Mouse (Mus musculus): ENCODE measurements at regions not wholly inside any gene's neighbourhood (a gene's known extent, or its start where the extent isn't known, plus 50 kb on each side); places are given as distances from the start of the nearest gene placed in this dataset.

DNA sequence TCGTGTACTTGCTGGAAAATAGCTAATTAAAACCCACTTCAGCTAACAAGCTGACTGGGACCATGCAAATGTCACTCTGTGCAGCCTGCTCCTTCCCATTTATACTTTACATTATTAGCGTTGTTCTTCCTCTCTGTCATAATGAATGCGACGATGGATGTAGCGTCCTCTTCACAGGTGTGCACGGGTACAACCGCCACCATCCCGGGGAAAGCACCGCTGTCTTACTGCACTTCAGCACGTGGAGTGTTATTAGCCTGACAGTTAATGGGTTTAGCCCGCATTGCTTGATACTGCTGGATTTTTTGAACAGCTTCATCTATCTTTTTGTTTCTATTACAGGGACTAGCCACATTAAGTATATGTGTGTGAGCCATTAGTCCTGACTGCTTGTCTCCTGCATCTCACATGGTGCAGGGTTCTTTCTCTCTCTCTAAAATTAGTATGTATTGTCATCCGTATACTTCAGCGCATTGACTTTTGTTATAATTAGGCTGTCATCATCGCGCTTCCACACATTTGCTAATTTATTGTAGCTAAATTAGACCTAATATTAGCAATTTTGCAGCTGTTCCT lies 383.0 kb downstream of the Rnf144b start:
- H3K4me1 ChIP-seq (ENCODE audit: control insufficient read depth, insufficient read depth, low read length), result peaks cover 2% of the 10 kb centered on the region; the same call in 1 of the 2 replicates
- no peak for TF ChIP-seq CTCF (IDR thresholded peaks at IDR 0.05; ENCODE audit: insufficient read depth, low read depth, low read length)
- TF ChIP-seq POLR2A (IDR thresholded peaks at IDR 0.05; ENCODE audit: insufficient read depth, low read depth, low read length), result no peak
- no peak overlapping the region for H3K4me3 ChIP-seq (ENCODE audit: insufficient read depth, low read depth, low read length)
- H3K27ac ChIP-seq (ENCODE audit: insufficient read depth, low read depth, low read length), result no peak overlapping the region
- WGBS, result 31% methylated on average over 15 of the region's 15 CpGs

DNA sequence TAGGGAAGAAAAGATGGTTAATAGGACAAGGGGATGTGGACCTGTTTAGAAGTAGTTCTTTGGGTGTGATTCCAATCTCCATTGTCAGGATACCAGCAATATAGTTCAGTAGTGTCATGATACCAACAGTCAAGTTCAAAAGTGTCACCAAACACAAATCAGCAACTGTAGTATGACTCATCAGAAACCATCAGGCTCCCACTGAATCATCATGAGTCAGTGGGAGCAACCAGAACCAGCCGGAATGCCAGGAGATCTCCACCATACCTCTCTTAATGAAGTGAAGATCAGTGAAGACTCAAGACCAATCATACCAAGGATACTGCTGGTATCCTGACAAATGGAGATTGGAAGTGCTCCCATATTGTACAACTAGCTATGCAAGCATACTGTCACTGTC lies 410.5 kb downstream of the Rnf144b start:
- Histone ChIP-seq H3K4me1 (ENCODE audit: control insufficient read depth, insufficient read depth, low read length) (no peaks in the 10 kb centered on the region), H3K27ac (ENCODE audit: insufficient read depth, low read depth, low read length) (no peak overlapping the region), H3K4me3 (ENCODE audit: insufficient read depth, low read depth, low read length) (no peak overlapping the region)
- TF ChIP-seq CTCF (IDR thresholded peaks at IDR 0.05; ENCODE audit: insufficient read depth, low read depth, low read length) (no peak), POLR2A (IDR thresholded peaks at IDR 0.05; ENCODE audit: insufficient read depth, low read depth, low read length) (no peak)
- WGBS, result 57% methylated on average over 1 of the region's 1 CpGs

DNA sequence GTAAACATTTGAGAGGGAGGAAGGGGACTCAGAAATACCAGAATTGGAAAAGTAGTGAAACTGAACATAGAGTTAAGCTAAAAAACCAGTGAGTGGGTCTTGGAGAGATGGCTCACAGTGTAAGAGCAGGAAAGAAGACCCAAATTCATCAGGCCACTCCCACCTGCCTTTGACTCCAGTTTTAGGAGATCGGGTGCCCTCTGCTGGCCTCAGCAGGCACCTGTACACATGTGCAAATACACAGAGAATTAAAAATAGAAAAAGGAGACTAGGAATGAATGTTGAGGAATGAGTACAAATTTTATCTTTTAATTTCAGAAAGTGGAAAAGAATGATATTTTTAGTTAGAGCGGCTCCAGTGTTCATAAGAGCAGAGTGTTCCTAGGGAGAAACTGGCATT lies 414.7 kb downstream of the Rnf144b start:
- Histone ChIP-seq H3K4me3 (ENCODE audit: insufficient read depth, low read depth, low read length) (no peak overlapping the region), H3K4me1 (ENCODE audit: control insufficient read depth, insufficient read depth, low read length) (no peaks in the 10 kb centered on the region), H3K27ac (ENCODE audit: insufficient read depth, low read depth, low read length) (no peak overlapping the region)
- WGBS, result 93% methylated on average over 2 of the region's 2 CpGs
- TF ChIP-seq CTCF (IDR thresholded peaks at IDR 0.05; ENCODE audit: insufficient read depth, low read depth, low read length) (no peak), POLR2A (IDR thresholded peaks at IDR 0.05; ENCODE audit: insufficient read depth, low read depth, low read length) (no peak)

DNA sequence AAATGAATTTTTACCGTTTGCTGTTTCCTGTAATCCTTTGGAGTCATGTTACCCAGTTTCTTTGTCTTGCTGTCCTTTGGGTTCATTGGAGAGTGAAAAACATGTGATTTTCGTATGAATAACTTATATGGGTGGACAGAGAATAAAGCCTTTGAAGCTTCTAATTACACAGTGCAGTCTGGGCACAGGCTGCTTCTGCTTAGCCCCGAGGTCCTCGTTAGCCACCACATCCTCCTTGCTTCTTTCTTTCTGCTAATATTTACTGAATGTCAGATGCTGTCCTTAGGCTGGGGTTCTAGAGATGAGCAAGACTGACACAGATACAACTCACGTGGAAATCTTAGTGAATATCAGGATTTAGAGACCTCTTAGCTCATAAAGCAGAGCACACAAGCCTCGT lies 427.2 kb downstream of the Rnf144b start:
- H3K4me3 ChIP-seq (ENCODE audit: insufficient read depth, low read depth, low read length), result no peak overlapping the region
- 45% methylated on average over 6 of the region's 6 CpGs for WGBS
- H3K4me1 ChIP-seq (ENCODE audit: control insufficient read depth, insufficient read depth, low read length), result no peaks in the 10 kb centered on the region
- no peak for TF ChIP-seq CTCF (IDR thresholded peaks at IDR 0.05; ENCODE audit: insufficient read depth, low read depth, low read length)
- no peak for TF ChIP-seq POLR2A (IDR thresholded peaks at IDR 0.05; ENCODE audit: insufficient read depth, low read depth, low read length)
- no peak overlapping the region for H3K27ac ChIP-seq (ENCODE audit: insufficient read depth, low read depth, low read length)

DNA sequence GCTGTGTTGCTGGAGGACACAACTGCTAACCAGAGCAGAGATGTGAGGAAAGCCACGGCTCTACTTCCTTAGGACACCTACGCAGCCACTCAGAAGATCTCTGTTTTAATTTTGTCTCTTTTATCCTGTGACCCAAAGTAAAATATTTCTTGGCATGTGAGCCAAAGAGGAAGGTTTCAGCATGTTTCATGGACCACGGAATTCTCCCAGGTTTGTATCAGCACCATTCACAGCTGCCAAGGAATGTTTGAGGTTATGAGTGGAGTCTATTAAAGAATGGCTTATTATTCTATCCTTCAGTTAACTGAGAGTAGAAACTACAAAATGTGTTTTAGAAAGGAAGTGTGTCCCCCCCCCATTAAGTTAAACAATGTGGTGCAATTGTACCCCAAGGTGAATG lies 429.8 kb downstream of the Rnf144b start:
- H3K4me1 ChIP-seq (ENCODE audit: control insufficient read depth, insufficient read depth, low read length), result no peaks in the 10 kb centered on the region

DNA sequence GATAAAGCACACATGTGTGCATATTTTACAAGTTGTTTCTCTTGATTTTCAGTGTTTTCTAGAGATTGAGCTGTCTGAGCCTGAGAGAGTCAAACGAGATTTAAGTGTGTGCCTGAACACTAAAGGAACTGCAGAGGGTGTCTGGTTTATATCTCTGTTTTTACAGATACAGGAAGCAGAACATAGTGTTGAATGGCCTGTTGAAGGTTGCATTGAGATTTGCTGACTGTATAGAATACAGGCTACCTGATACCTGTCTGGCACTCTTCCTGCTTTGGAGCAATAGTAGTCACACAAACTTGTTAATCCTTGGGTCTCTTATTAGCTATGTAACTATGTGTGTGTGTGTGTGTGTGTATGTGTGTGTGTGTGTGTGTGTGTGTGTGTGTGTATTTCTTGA lies 431.7 kb downstream of the Rnf144b start:
- TF ChIP-seq POLR2A (IDR thresholded peaks at IDR 0.05; ENCODE audit: insufficient read depth, low read depth, low read length) (no peak), CTCF (IDR thresholded peaks at IDR 0.05; ENCODE audit: insufficient read depth, low read depth, low read length) (no peak)
- no peak overlapping the region for H3K27ac ChIP-seq (ENCODE audit: insufficient read depth, low read depth, low read length)
- 79% methylated on average over 1 of the region's 1 CpGs for WGBS
- H3K4me1 ChIP-seq (ENCODE audit: control insufficient read depth, insufficient read depth, low read length), result no peaks in the 10 kb centered on the region
- no peak overlapping the region for H3K4me3 ChIP-seq (ENCODE audit: insufficient read depth, low read depth, low read length)

More for the DNA sequence above, 429.8 kb downstream of the Rnf144b start:
- H3K27ac ChIP-seq (ENCODE audit: insufficient read depth, low read depth, low read length), result no peak overlapping the region
- TF ChIP-seq CTCF (IDR thresholded peaks at IDR 0.05; ENCODE audit: insufficient read depth, low read depth, low read length), result no peak
- TF ChIP-seq POLR2A (IDR thresholded peaks at IDR 0.05; ENCODE audit: insufficient read depth, low read depth, low read length), result no peak
- WGBS, result 88% methylated on average over 3 of the region's 3 CpGs
- no peak overlapping the region for H3K4me3 ChIP-seq (ENCODE audit: insufficient read depth, low read depth, low read length)

DNA sequence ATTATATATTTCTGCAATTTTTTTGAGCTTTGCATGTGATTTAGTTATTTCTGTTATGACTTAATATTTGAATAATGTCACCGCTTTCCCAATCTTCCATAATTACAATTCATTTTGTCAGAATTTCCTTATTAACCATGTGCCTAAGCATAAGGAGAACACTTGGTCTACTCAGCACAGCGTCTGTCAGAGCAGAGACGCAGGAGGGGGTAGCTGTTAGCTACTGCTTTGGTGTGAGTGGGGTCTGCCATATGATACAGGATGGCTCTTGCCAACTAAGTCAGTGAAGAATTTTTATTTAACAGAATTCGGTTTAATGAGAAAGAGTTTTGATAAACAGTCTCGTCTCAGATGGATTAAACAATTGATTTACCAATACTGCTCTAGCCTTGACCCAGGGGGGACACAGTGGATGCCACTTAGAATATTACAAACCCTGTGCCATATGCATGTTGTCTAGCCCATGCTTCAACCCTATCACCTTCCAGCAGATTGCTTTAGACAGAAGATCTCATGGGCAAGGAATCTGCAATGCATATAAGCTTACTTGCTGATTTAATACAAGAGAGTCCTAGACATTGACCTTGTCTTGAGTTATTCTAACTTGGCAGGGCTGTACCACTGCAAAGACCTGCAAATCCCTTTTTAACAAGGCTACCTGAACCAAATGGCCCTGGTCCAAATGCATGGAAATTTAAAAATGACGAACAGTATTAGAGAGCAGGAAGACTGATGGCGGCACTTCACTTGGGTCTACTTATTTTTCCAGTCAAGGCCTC lies 434.9 kb downstream of the Rnf144b start:
- no peak overlapping the region for H3K27ac ChIP-seq (ENCODE audit: insufficient read depth, low read depth, low read length)
- TF ChIP-seq CTCF (IDR thresholded peaks at IDR 0.05; ENCODE audit: insufficient read depth, low read depth, low read length) (no peak), POLR2A (IDR thresholded peaks at IDR 0.05; ENCODE audit: insufficient read depth, low read depth, low read length) (no peak)
- no peak overlapping the region for H3K4me3 ChIP-seq (ENCODE audit: insufficient read depth, low read depth, low read length)
- H3K4me1 ChIP-seq (ENCODE audit: control insufficient read depth, insufficient read depth, low read length), result no peaks in the 10 kb centered on the region
- WGBS, result 95% methylated on average over 7 of the region's 7 CpGs

DNA sequence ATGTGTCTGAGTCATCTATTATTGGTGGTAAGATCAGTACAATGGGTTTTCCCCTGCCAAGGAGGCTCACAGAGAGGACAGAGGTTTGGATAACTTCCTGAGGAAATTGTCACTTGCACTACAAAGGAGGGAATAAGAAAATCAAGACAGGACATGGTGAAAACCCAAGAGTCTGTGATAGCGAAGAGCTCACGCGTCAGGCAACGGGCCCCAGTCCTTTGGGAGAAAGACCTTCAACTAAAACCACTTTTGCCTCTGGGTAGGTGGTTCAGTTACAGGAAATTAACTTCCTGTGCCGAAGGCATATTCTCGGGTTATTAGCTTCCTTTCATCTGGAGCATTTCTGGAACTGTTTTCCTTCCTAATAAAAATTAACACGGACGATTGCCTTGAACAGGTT lies 440.4 kb downstream of the Rnf144b start:
- Histone ChIP-seq H3K4me1 (ENCODE audit: control insufficient read depth, insufficient read depth, low read length) (no peaks in the 10 kb centered on the region), H3K4me3 (ENCODE audit: insufficient read depth, low read depth, low read length) (no peak overlapping the region), H3K27ac (ENCODE audit: insufficient read depth, low read depth, low read length) (no peak overlapping the region)
- WGBS, result 85% methylated on average over 8 of the region's 8 CpGs
- TF ChIP-seq POLR2A (IDR thresholded peaks at IDR 0.05; ENCODE audit: insufficient read depth, low read depth, low read length) (no peak), CTCF (IDR thresholded peaks at IDR 0.05; ENCODE audit: insufficient read depth, low read depth, low read length) (no peak)

DNA sequence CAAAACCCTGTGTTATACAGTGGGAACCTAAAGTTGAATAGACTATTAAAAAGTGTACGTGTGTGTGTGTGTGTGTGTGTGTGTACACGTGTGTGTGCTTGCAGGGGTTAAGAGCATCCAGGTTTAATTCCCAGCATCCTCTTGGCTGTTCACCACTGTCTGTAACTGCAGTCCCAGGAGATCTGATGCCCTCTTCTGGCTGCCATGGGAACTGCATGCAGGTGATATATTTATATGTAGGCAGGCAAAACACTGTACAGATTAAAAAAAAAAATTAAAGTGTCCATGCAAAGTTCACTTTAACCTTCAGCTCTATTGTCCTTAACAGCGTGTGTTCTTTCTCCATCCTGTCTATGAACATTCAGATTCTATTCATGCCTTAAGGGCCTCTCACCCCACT lies 454.1 kb downstream of the Rnf144b start:
- TF ChIP-seq POLR2A (IDR thresholded peaks at IDR 0.05; ENCODE audit: insufficient read depth, low read depth, low read length), result no peak
- H3K4me1 ChIP-seq (ENCODE audit: control insufficient read depth, insufficient read depth, low read length), result no peaks in the 10 kb centered on the region
- no peak overlapping the region for H3K4me3 ChIP-seq (ENCODE audit: insufficient read depth, low read depth, low read length)
- 81% methylated on average over 3 of the region's 3 CpGs for WGBS
- no peak overlapping the region for H3K27ac ChIP-seq (ENCODE audit: insufficient read depth, low read depth, low read length)

All from olfactory bulb, adult 2 months (tissue).